Comparison of ENCODE assay signal across 25 mouse cellular contexts in genomic region chr6:143519668-143520067, GRCm38 (mm10).
A peak's percentile ranks its signal among the peaks of the same experiment; 100 is the strongest.
DNase-seq lines count a peak whose midpoint lies in the region; ATAC-seq lines count a peak whose summit lies in the region.
"Had no signal": no experiment of that assay in that cellular context is flagged by ENCODE, and none has a peak within 500 bp of the region (broad histone marks: within the 10 kb centered on the region; RNA-seq: fewer than 3 reads in every experiment).

No protein-coding gene starts in this region.

- DNase-seq in heart, adult 11 months: peak; percentile 81
- DNase-seq in heart, adult 9 months (ENCODE audit: low spot score in 2 of 2): no peak
- DNase-seq in intestine, embryonic 14.5 days (ENCODE audit: low spot score): peak; percentile 42
- DNase-seq in cerebellum, adult 9-11 months: peak; percentile 7
- peak; percentile 4 to 6 for DNase-seq in cerebellum, postnatal 36 days
- DNase-seq in adrenal gland, postnatal 25 days: no peak
- DNase-seq: adrenal gland, postnatal 14 days; gastrocnemius, adult 2 months; gastrocnemius, postnatal 36 days; heart, adult 2 months; heart, postnatal 10 days; kidney, postnatal 25 days; lung, adult 2 months; lung, postnatal 10 days; right cerebral cortex, postnatal 25 days had no signal

- no peaks in the 10 kb centered on the region for H3K9me3 ChIP-seq in intestine, embryonic 14.5 days (ENCODE audit: control insufficient read depth, low read length)
- H3K9me3 ChIP-seq in intestine, embryonic 15.5 days: no peaks in the 10 kb centered on the region
- H3K9me3 ChIP-seq: forebrain, embryonic 15.5 days; heart, embryonic 13.5 days; midbrain, embryonic 13.5 days; neural tube, embryonic 15.5 days; stomach, embryonic 15.5 days had no signal

- H3K4me3 ChIP-seq in intestine, embryonic 14.5 days (ENCODE audit: low read depth, low read length): no peak overlapping the region
- H3K4me3 ChIP-seq in intestine, embryonic 15.5 days (replicated peaks): no peak overlapping the region
- H3K4me3 ChIP-seq: forebrain, embryonic 15.5 days; gastrocnemius, adult 2 months; heart, adult 2 months; heart, embryonic 13.5 days; midbrain, embryonic 13.5 days; neural tube, embryonic 15.5 days; stomach, embryonic 15.5 days had no signal

- 92% methylated on average over 5 of the region's 5 CpGs for WGBS in intestine, embryonic 14.5 days
- whole genome bisulfite sequencing in intestine, embryonic 15.5 days: 82% methylated on average over 5 of the region's 5 CpGs

- no peaks in the 10 kb centered on the region for H3K4me1 ChIP-seq in intestine, embryonic 14.5 days (replicated peaks; ENCODE audit: control insufficient read depth, insufficient read depth, low read length)
- no peaks in the 10 kb centered on the region for H3K4me1 ChIP-seq in intestine, embryonic 15.5 days (replicated peaks)
- H3K4me1 ChIP-seq: forebrain, embryonic 15.5 days; midbrain, embryonic 13.5 days; neural tube, embryonic 15.5 days; stomach, embryonic 15.5 days had no signal

- no peak for ATAC-seq in intestine, embryonic 14.5 days (replicated peaks; ENCODE audit: low FRiP score, low TSS enrichment, low read depth)
- no peak for ATAC-seq in intestine, embryonic 15.5 days
- ATAC-seq: CD4-positive, CD25-positive, alpha-beta regulatory T cell, adult 4 months; forebrain, embryonic 15.5 days; intestine, postnatal 0 days; midbrain, embryonic 13.5 days had no signal

- H3K36me3 ChIP-seq in intestine, embryonic 14.5 days (ENCODE audit: control insufficient read depth, insufficient read depth, low read length): no peaks in the 10 kb centered on the region
- H3K36me3 ChIP-seq in intestine, embryonic 15.5 days: no peaks in the 10 kb centered on the region
- H3K36me3 ChIP-seq: forebrain, embryonic 15.5 days; heart, embryonic 13.5 days; midbrain, embryonic 13.5 days; neural tube, embryonic 15.5 days; stomach, embryonic 15.5 days had no signal

- H3K27me3 ChIP-seq in intestine, embryonic 14.5 days (replicated peaks; ENCODE audit: control insufficient read depth, insufficient read depth, low read length): no peaks in the 10 kb centered on the region
- H3K27me3 ChIP-seq in intestine, embryonic 15.5 days (replicated peaks): no peaks in the 10 kb centered on the region
- H3K27me3 ChIP-seq: forebrain, embryonic 15.5 days; heart, embryonic 13.5 days; midbrain, embryonic 13.5 days; neural tube, embryonic 15.5 days; stomach, embryonic 15.5 days had no signal

- no peak overlapping the region for H3K9ac ChIP-seq in intestine, embryonic 14.5 days (ENCODE audit: low read length)
- H3K9ac ChIP-seq in intestine, embryonic 15.5 days: no peak overlapping the region
- H3K9ac ChIP-seq: forebrain, embryonic 15.5 days; heart, embryonic 13.5 days; liver, embryonic 14.5 days; midbrain, embryonic 13.5 days; neural tube, embryonic 15.5 days; stomach, embryonic 15.5 days had no signal

- H3K4me2 ChIP-seq in intestine, embryonic 14.5 days (ENCODE audit: low read length): no peak overlapping the region
- no peak overlapping the region for H3K4me2 ChIP-seq in intestine, embryonic 15.5 days (replicated peaks)
- H3K4me2 ChIP-seq: forebrain, embryonic 15.5 days; heart, embryonic 13.5 days; midbrain, embryonic 13.5 days; neural tube, embryonic 15.5 days; stomach, embryonic 15.5 days had no signal

- no peak overlapping the region for H3K27ac ChIP-seq in intestine, embryonic 14.5 days (ENCODE audit: low read depth)
- no peak overlapping the region for H3K27ac ChIP-seq in intestine, embryonic 15.5 days
- H3K27ac ChIP-seq: forebrain, embryonic 15.5 days; gastrocnemius, adult 2 months; heart, adult 2 months; heart, embryonic 13.5 days; liver, embryonic 14.5 days; macrophage; midbrain, embryonic 13.5 days; neural tube, embryonic 15.5 days; stomach, embryonic 15.5 days had no signal

Comparison
In these comparisons a context has a peak if more than half of its experiments do, and no peak if none do; other contexts are left out.
1. DNase-seq: peak in heart, adult 11 months (single experiment), intestine, embryonic 14.5 days (single experiment), cerebellum, adult 9-11 months (single experiment) and cerebellum, postnatal 36 days (2 of 2); none in heart, adult 9 months (0 of 2) and adrenal gland, postnatal 25 days (single experiment).